Mouse (Mus musculus) heart, embryonic 12.5 days (tissue): Measurements from ENCODE around the gene Parpbp. TPM values are rescaled to one million over a fixed set of nuclear protein-coding genes. Genes with fewer than 3 reads are reported as not detected.

Experiments
- ATAC-seq: fragments of 200-750 bp; cut with Nextera tagmentation; 2 replicates; pipeline ENCODE4 v1.8.0; 2017; ENCODE audit warnings: moderate TSS enrichment, moderate library complexity; ENCODE audit not compliant: insufficient number of reproducible peaks, low FRiP score
- H3K27ac ChIP-seq: fragments of 300-500 bp; sonication (generic); 2 replicates; pipeline ENCODE4 v1.5.1; 2016; ENCODE audit warnings: mild to moderate bottlenecking, moderate library complexity; ENCODE audit not compliant: poor library complexity, severe bottlenecking
- H3K27me3 ChIP-seq: fragments of 300-500 bp; sonication (generic); replicated peaks from 2 replicates; pipeline ENCODE4 v1.6.1; 2016; ENCODE audit warnings: mild to moderate bottlenecking, moderate library complexity
- H3K36me3 ChIP-seq: fragments of 300-500 bp; sonication (generic); 2 replicates; pipeline ENCODE4 v1.6.1; 2016; ENCODE audit warnings: mild to moderate bottlenecking, moderate library complexity
- H3K4me1 ChIP-seq: fragments of 300-500 bp; sonication (generic); replicated peaks from 2 replicates; pipeline ENCODE4 v1.6.1; 2016; ENCODE audit warnings: mild to moderate bottlenecking
- H3K4me2 ChIP-seq: fragments of 300-500 bp; sonication (generic); 2 replicates; pipeline ENCODE4 v1.6.1; 2016; ENCODE audit warnings: mild to moderate bottlenecking, moderate library complexity
- H3K4me3 ChIP-seq: fragments of 300-500 bp; sonication (generic); 2 replicates; pipeline ENCODE4 v1.5.1; 2016; ENCODE audit warnings: mild to moderate bottlenecking
- H3K9ac ChIP-seq: fragments of 300-500 bp; sonication (generic); 2 replicates; pipeline ENCODE4 v1.6.1; 2016; ENCODE audit warnings: mild to moderate bottlenecking, moderate library complexity
- H3K9me3 ChIP-seq: fragments of 300-500 bp; sonication (generic); replicated peaks from 2 replicates; pipeline ENCODE4 v1.6.1; 2016; ENCODE audit warnings: mild to moderate bottlenecking, moderate library complexity
- WGBS: fragments of 180-500 bp; shearing (Covaris S2); methylation state at CpG from one replicate; pipeline ENCODE4 v1.1.7; 2016; 5-methylcytosine and 5-hydroxymethylcytosine counted together
- polyA plus RNA-seq: library from polyadenylated mRNA; unstranded; fragments of >200 nt; fragmentation: Nextera tagmentation; extraction: Ambion mirVana; gene quantifications from 2 replicates; pipeline ENCODE4 v1.2.1, GENCODE M21; 2016

Parpbp gene
- 12.6 and 14.1 TPM in 2 replicates for polyA plus RNA-seq

GRCm38 (mm10) chr10:88146707-88147477 lies at the start of gene Parpbp, which contains the start of gene Nup37:
Gene Parpbp, minus strand, starts transcription at chr10:88146941.
Gene Nup37, plus strand, starts transcription at chr10:88146992.
- Histone ChIP-seq H3K4me2 (peak within 1 kb of the TSS; percentile 74), H3K27me3 (no peaks in the 10 kb centered on the region), H3K9me3 (no peaks in the 10 kb centered on the region), H3K4me1 (peaks cover 15% of the 10 kb centered on the region), H3K4me3 (peak within 1 kb of the TSS; percentile 79), H3K36me3 (peaks cover 34% of the 10 kb centered on the region), H3K27ac (peak within 1 kb of the TSS; percentile 42; the same call in 1 of the 2 replicates), H3K9ac (peak within 1 kb of the TSS; percentile 82)
- 1% methylated on average over 52 of the region's 53 CpGs for WGBS
- ATAC-seq = peak; percentile 94

GRCm38 (mm10) chr10:88167438-88168077 lies 20.8 kb upstream of the Parpbp start:
- WGBS = 64% methylated on average over 7 of the region's 7 CpGs
- Histone ChIP-seq H3K9me3 (no peaks in the 10 kb centered on the region), H3K4me1 (no peaks in the 10 kb centered on the region), H3K4me2 (no peak overlapping the region), H3K9ac (no peak overlapping the region), H3K27ac (no peak overlapping the region), H3K27me3 (no peaks in the 10 kb centered on the region), H3K36me3 (peaks cover 23% of the 10 kb centered on the region), H3K4me3 (no peak overlapping the region)
- ATAC-seq = no peak

GRCm38 (mm10) chr10:88166158-88166557 lies 19.4 kb upstream of the Parpbp start:
- no peak overlapping the region for H3K4me3 ChIP-seq
- ATAC-seq = no peak
- H3K27me3 ChIP-seq = no peaks in the 10 kb centered on the region
- H3K4me1 ChIP-seq = no peaks in the 10 kb centered on the region
- peaks cover 28% of the 10 kb centered on the region for H3K36me3 ChIP-seq
- H3K9me3 ChIP-seq = no peaks in the 10 kb centered on the region
- no peak overlapping the region for H3K27ac ChIP-seq
- no peak overlapping the region for H3K4me2 ChIP-seq
- no peak overlapping the region for H3K9ac ChIP-seq
- WGBS = 95% methylated on average over 3 of the region's 3 CpGs

GRCm38 (mm10) chr10:88162676-88163075 lies 15.9 kb upstream of the Parpbp start:
- Histone ChIP-seq H3K9ac (no peak overlapping the region), H3K36me3 (peaks cover 44% of the 10 kb centered on the region), H3K4me1 (no peaks in the 10 kb centered on the region), H3K4me3 (no peak overlapping the region), H3K27me3 (no peaks in the 10 kb centered on the region), H3K27ac (no peak overlapping the region), H3K4me2 (no peak overlapping the region), H3K9me3 (no peaks in the 10 kb centered on the region)
- no peak for ATAC-seq
- 97% methylated on average over 5 of the region's 5 CpGs for WGBS

- no peak overlapping the region for H3K9ac ChIP-seq
- no peaks in the 10 kb centered on the region for H3K4me1 ChIP-seq
- WGBS = 98% methylated on average over 2 of the region's 2 CpGs
- no peak for ATAC-seq
- peaks cover 44% of the 10 kb centered on the region for H3K36me3 ChIP-seq
- H3K9me3 ChIP-seq = no peaks in the 10 kb centered on the region
- no peak overlapping the region for H3K4me3 ChIP-seq
- no peaks in the 10 kb centered on the region for H3K27me3 ChIP-seq
- H3K27ac ChIP-seq = no peak overlapping the region
- no peak overlapping the region for H3K4me2 ChIP-seq
Measured at GRCm38 (mm10) chr10:88162096-88162495, 15.4 kb upstream of the Parpbp start.

GRCm38 (mm10) chr10:88151658-88152057 lies 4.9 kb upstream of the Parpbp start:
- ATAC-seq = no peak
- H3K9ac ChIP-seq = no peak overlapping the region
- H3K27ac ChIP-seq = no peak overlapping the region
- no peaks in the 10 kb centered on the region for H3K4me1 ChIP-seq
- H3K9me3 ChIP-seq = no peaks in the 10 kb centered on the region
- no peaks in the 10 kb centered on the region for H3K27me3 ChIP-seq
- H3K4me3 ChIP-seq = no peak overlapping the region
- H3K36me3 ChIP-seq = peaks cover 60% of the 10 kb centered on the region
- WGBS = 77% methylated on average over 6 of the region's 6 CpGs
- H3K4me2 ChIP-seq = no peak overlapping the region

GRCm38 (mm10) chr10:88150381-88150780 lies 3.6 kb upstream of the Parpbp start:
- Histone ChIP-seq H3K36me3 (peaks cover 54% of the 10 kb centered on the region), H3K9me3 (no peaks in the 10 kb centered on the region)

GRCm38 (mm10) chr10:88146187-88146586 lies 554 bp downstream of the Parpbp start:
- Histone ChIP-seq H3K36me3 (peaks cover 29% of the 10 kb centered on the region), H3K27me3 (no peaks in the 10 kb centered on the region), H3K27ac (no peak overlapping the region), H3K9me3 (no peaks in the 10 kb centered on the region), H3K4me2 (peak overlapping the region; percentile 74), H3K4me3 (peak overlapping the region; percentile 79), H3K9ac (peak overlapping the region; percentile 82), H3K4me1 (peaks cover 15% of the 10 kb centered on the region)
- 17% methylated on average over 7 of the region's 7 CpGs for WGBS
- ATAC-seq = 0 out of 2 replicates have a peak, but pooled peaks have one; percentile 4

More at GRCm38 (mm10) chr10:88150381-88150780, 3.6 kb upstream of the Parpbp start:
- no peak overlapping the region for H3K9ac ChIP-seq
- no peaks in the 10 kb centered on the region for H3K27me3 ChIP-seq
- WGBS = 84% methylated on average over 4 of the region's 4 CpGs
- peaks cover 10% of the 10 kb centered on the region for H3K4me1 ChIP-seq
- no peak overlapping the region for H3K4me3 ChIP-seq
- no peak overlapping the region for H3K4me2 ChIP-seq
- ATAC-seq = no peak
- no peak overlapping the region for H3K27ac ChIP-seq

- Histone ChIP-seq H3K9me3 (no peaks in the 10 kb centered on the region), H3K27ac (no peak overlapping the region), H3K27me3 (no peaks in the 10 kb centered on the region), H3K9ac (no peak overlapping the region), H3K4me1 (no peaks in the 10 kb centered on the region), H3K4me2 (no peak overlapping the region), H3K4me3 (no peak overlapping the region), H3K36me3 (peaks cover 18% of the 10 kb centered on the region)
- 93% methylated on average over 16 of the region's 16 CpGs for WGBS
- ATAC-seq = no peak
Measured at GRCm38 (mm10) chr10:88135630-88136029, 11.1 kb downstream of the Parpbp start.

GRCm38 (mm10) chr10:88119721-88120120 lies 27.0 kb downstream of the Parpbp start:
- ATAC-seq = no peak
- H3K9ac ChIP-seq = no peak overlapping the region

GRCm38 (mm10) chr10:88113290-88113689 lies 33.5 kb downstream of the Parpbp start:
- Histone ChIP-seq H3K4me3 (no peak overlapping the region), H3K4me1 (no peaks in the 10 kb centered on the region), H3K4me2 (no peak overlapping the region), H3K9ac (no peak overlapping the region), H3K27ac (no peak overlapping the region), H3K9me3 (no peaks in the 10 kb centered on the region), H3K36me3 (peaks cover 15% of the 10 kb centered on the region), H3K27me3 (no peaks in the 10 kb centered on the region)
- no peak for ATAC-seq
- WGBS = 85% methylated on average over 2 of the region's 2 CpGs

More at GRCm38 (mm10) chr10:88119721-88120120, 27.0 kb downstream of the Parpbp start:
- Histone ChIP-seq H3K27me3 (no peaks in the 10 kb centered on the region), H3K36me3 (peaks cover 7% of the 10 kb centered on the region; the same call in 1 of the 2 replicates), H3K4me1 (no peaks in the 10 kb centered on the region), H3K27ac (no peak overlapping the region), H3K4me2 (no peak overlapping the region), H3K9me3 (no peaks in the 10 kb centered on the region), H3K4me3 (no peak overlapping the region)
